Mouse (Mus musculus) limb, embryonic 10.5 days (tissue): ENCODE results near the gene Pla2g3. TPM values are rescaled to one million over a fixed set of nuclear protein-coding genes. Genes with fewer than 3 reads are reported as not detected.

Experiments used
- DNase-seq: peaks from one replicate; pipeline ENCODE4 v3.0.0-alpha.2; 2017; ENCODE audit warnings: low spot score
- H3K27ac ChIP-seq: fragments of 300-500 bp; sonication (generic); 2 replicates; pipeline ENCODE4 v1.5.1; 2016; ENCODE audit warnings: mild to moderate bottlenecking
- H3K27me3 ChIP-seq: fragments of 300-500 bp; sonication (generic); 2 replicates; pipeline ENCODE4 v1.6.1; 2016; ENCODE audit warnings: low read depth, mild to moderate bottlenecking; ENCODE audit not compliant: poor library complexity, severe bottlenecking
- H3K36me3 ChIP-seq: fragments of 300-500 bp; sonication (generic); 2 replicates; pipeline ENCODE4 v1.6.1; 2016; ENCODE audit warnings: mild to moderate bottlenecking, moderate library complexity
- H3K4me1 ChIP-seq: fragments of 300-500 bp; sonication (generic); 2 replicates; pipeline ENCODE4 v1.6.1; 2016
- H3K4me3 ChIP-seq: fragments of 300-500 bp; sonication (generic); 2 replicates; pipeline ENCODE4 v1.5.1; 2016; ENCODE audit warnings: mild to moderate bottlenecking, moderate library complexity
- H3K9me3 ChIP-seq: fragments of 300-500 bp; sonication (generic); replicated peaks from 2 replicates; pipeline ENCODE4 v1.6.1; 2016; ENCODE audit warnings: mild to moderate bottlenecking
- WGBS: fragments of 180-500 bp; shearing (Covaris S2); methylation state at CpG from one replicate; pipeline ENCODE4 v1.1.7; 2016; 5-methylcytosine and 5-hydroxymethylcytosine counted together
- polyA plus RNA-seq: library from polyadenylated mRNA; unstranded; fragments of >200 nt; fragmentation: Nextera tagmentation; extraction: Ambion mirVana; gene quantifications from 2 replicates; pipeline ENCODE4 v1.2.1, GENCODE M21; 2016

Pla2g3 gene
- polyA plus RNA-seq, 1 experiment from 2014 or later = 1.5 TPM

- Histone ChIP-seq H3K27me3 (no peaks in the 10 kb centered on the region), H3K4me1 (no peaks in the 10 kb centered on the region), H3K9me3 (no peaks in the 10 kb centered on the region), H3K27ac (no peak overlapping the region), H3K36me3 (no peaks in the 10 kb centered on the region), H3K4me3 (no peak overlapping the region)
- DNase-seq = no peak
- WGBS = 90% methylated on average over 1 of the region's 1 CpGs
Measured at GRCm38 (mm10) chr11:3462846-3463245, 25.2 kb upstream of the Pla2g3 start.

- 28% methylated on average over 11 of the region's 11 CpGs for WGBS
- no peaks in the 10 kb centered on the region for H3K9me3 ChIP-seq
- no peak overlapping the region for H3K4me3 ChIP-seq
- peaks cover 4% of the 10 kb centered on the region; the same call in 1 of the 2 replicates for H3K4me1 ChIP-seq
- no peaks in the 10 kb centered on the region for H3K36me3 ChIP-seq
- no peak overlapping the region for H3K27ac ChIP-seq
- no peak for DNase-seq
- no peaks in the 10 kb centered on the region for H3K27me3 ChIP-seq
Measured at GRCm38 (mm10) chr11:3471448-3471850, 16.6 kb upstream of the Pla2g3 start.

GRCm38 (mm10) chr11:3472484-3472883, 15.6 kb upstream of the Pla2g3 start:
- H3K9me3 ChIP-seq = no peaks in the 10 kb centered on the region
- WGBS = 36% methylated on average over 1 of the region's 1 CpGs
- no peaks in the 10 kb centered on the region for H3K27me3 ChIP-seq
- H3K27ac ChIP-seq = 0 out of 2 replicates have a peak overlapping the region, but pooled peaks have one; percentile 10
- peaks cover 4% of the 10 kb centered on the region; the same call in 1 of the 2 replicates for H3K4me1 ChIP-seq
- DNase-seq = peak; percentile 82
- H3K36me3 ChIP-seq = no peaks in the 10 kb centered on the region
- H3K4me3 ChIP-seq = no peak overlapping the region

GRCm38 (mm10) chr11:3474480-3475115, 13.5 kb upstream of the Pla2g3 start:
- no peak overlapping the region for H3K4me3 ChIP-seq
- no peaks in the 10 kb centered on the region for H3K27me3 ChIP-seq
- no peaks in the 10 kb centered on the region for H3K9me3 ChIP-seq
- H3K4me1 ChIP-seq = peaks cover 4% of the 10 kb centered on the region; the same call in 1 of the 2 replicates
- no peak overlapping the region for H3K27ac ChIP-seq
- H3K36me3 ChIP-seq = no peaks in the 10 kb centered on the region
- DNase-seq = no peak
- 86% methylated on average over 7 of the region's 7 CpGs for WGBS

- H3K27ac ChIP-seq = no peak overlapping the region
- DNase-seq = no peak
Measured at GRCm38 (mm10) chr11:3475489-3475888, 12.6 kb upstream of the Pla2g3 start.

GRCm38 (mm10) chr11:3483980-3484642, 4.0 kb upstream of the Pla2g3 start:
- Histone ChIP-seq H3K27ac (no peak overlapping the region), H3K4me1 (peaks cover 8% of the 10 kb centered on the region), H3K9me3 (no peaks in the 10 kb centered on the region), H3K27me3 (no peaks in the 10 kb centered on the region), H3K4me3 (no peak overlapping the region), H3K36me3 (no peaks in the 10 kb centered on the region)
- WGBS = 73% methylated on average over 11 of the region's 11 CpGs
- no peak for DNase-seq

More at GRCm38 (mm10) chr11:3475489-3475888, 12.6 kb upstream of the Pla2g3 start:
- peaks cover 4% of the 10 kb centered on the region; the same call in 1 of the 2 replicates for H3K4me1 ChIP-seq
- H3K27me3 ChIP-seq = no peaks in the 10 kb centered on the region
- no peak overlapping the region for H3K4me3 ChIP-seq
- H3K9me3 ChIP-seq = no peaks in the 10 kb centered on the region
- no peaks in the 10 kb centered on the region for H3K36me3 ChIP-seq

GRCm38 (mm10) chr11:3486349-3486748, 1.7 kb upstream of the Pla2g3 start:
- no peak for DNase-seq
- WGBS = 84% methylated on average over 7 of the region's 7 CpGs
- H3K9me3 ChIP-seq = no peaks in the 10 kb centered on the region
- H3K4me1 ChIP-seq = peaks cover 8% of the 10 kb centered on the region
- H3K4me3 ChIP-seq = no peak overlapping the region
- H3K27me3 ChIP-seq = no peaks in the 10 kb centered on the region
- H3K27ac ChIP-seq = no peak overlapping the region
- no peaks in the 10 kb centered on the region for H3K36me3 ChIP-seq

- Histone ChIP-seq H3K4me1 (peaks cover 17% of the 10 kb centered on the region), H3K27me3 (no peaks in the 10 kb centered on the region), H3K27ac (no peak overlapping the region), H3K36me3 (no peaks in the 10 kb centered on the region), H3K9me3 (no peaks in the 10 kb centered on the region), H3K4me3 (no peak overlapping the region)
- 84% methylated on average over 5 of the region's 5 CpGs for WGBS
- DNase-seq = no peak
Measured at GRCm38 (mm10) chr11:3489036-3489435, 952 bp downstream of the Pla2g3 start.

- no peaks in the 10 kb centered on the region for H3K36me3 ChIP-seq
- no peak overlapping the region for H3K4me3 ChIP-seq
- H3K27me3 ChIP-seq = no peaks in the 10 kb centered on the region
- H3K27ac ChIP-seq = no peak overlapping the region
- peaks cover 22% of the 10 kb centered on the region for H3K4me1 ChIP-seq
- WGBS = 56% methylated on average over 4 of the region's 4 CpGs
- DNase-seq = no peak
- H3K9me3 ChIP-seq = no peaks in the 10 kb centered on the region
Measured at GRCm38 (mm10) chr11:3492748-3493147, 4.7 kb downstream of the Pla2g3 start.

GRCm38 (mm10) chr11:3494857-3495256, 6.8 kb downstream of the Pla2g3 start:
- WGBS = 81% methylated on average over 17 of the region's 17 CpGs
- no peak for DNase-seq
- peaks cover 15% of the 10 kb centered on the region for H3K4me1 ChIP-seq
- no peaks in the 10 kb centered on the region for H3K36me3 ChIP-seq
- H3K27me3 ChIP-seq = no peaks in the 10 kb centered on the region
- peak overlapping the region; percentile 68 for H3K27ac ChIP-seq
- H3K4me3 ChIP-seq = no peak overlapping the region
- no peaks in the 10 kb centered on the region for H3K9me3 ChIP-seq

- H3K27me3 ChIP-seq = no peaks in the 10 kb centered on the region
- H3K9me3 ChIP-seq = no peaks in the 10 kb centered on the region
- H3K27ac ChIP-seq = no peak overlapping the region
- H3K4me3 ChIP-seq = no peak overlapping the region
- WGBS = 89% methylated on average over 14 of the region's 14 CpGs
- H3K4me1 ChIP-seq = peaks cover 15% of the 10 kb centered on the region
- H3K36me3 ChIP-seq = no peaks in the 10 kb centered on the region
- no peak for DNase-seq
Measured at GRCm38 (mm10) chr11:3495496-3495895, 7.4 kb downstream of the Pla2g3 start.

GRCm38 (mm10) chr11:3496756-3497155, 8.7 kb downstream of the Pla2g3 start:
- H3K4me1 ChIP-seq = peaks cover 15% of the 10 kb centered on the region
- no peaks in the 10 kb centered on the region for H3K36me3 ChIP-seq
- no peak overlapping the region for H3K4me3 ChIP-seq
- no peaks in the 10 kb centered on the region for H3K9me3 ChIP-seq
- H3K27ac ChIP-seq = no peak overlapping the region
- WGBS = 60% methylated on average over 5 of the region's 5 CpGs
- no peak for DNase-seq
- no peaks in the 10 kb centered on the region for H3K27me3 ChIP-seq

- Histone ChIP-seq H3K27me3 (peaks cover 4% of the 10 kb centered on the region; the same call in 1 of the 2 replicates), H3K9me3 (no peaks in the 10 kb centered on the region), H3K4me1 (peaks cover 9% of the 10 kb centered on the region), H3K27ac (no peak overlapping the region), H3K36me3 (no peaks in the 10 kb centered on the region), H3K4me3 (no peak overlapping the region)
- WGBS = 90% methylated on average over 1 of the region's 1 CpGs
- DNase-seq = no peak
Measured at GRCm38 (mm10) chr11:3497296-3497695, 9.2 kb downstream of the Pla2g3 start.
